Mouse (Mus musculus) mouse embryonic stem cell (cell line): Measurements from ENCODE around the gene Vmn1r137.
"Not testable (repeated sequence)": the region's sequence is repeated elsewhere in the genome, so short reads cannot be mapped to it uniquely, and the experiment has no call there.

ENCODE experiments used
- in situ Hi-C, 2 experiments: fragments of 300-500 bp; cut with MboI; formaldehyde crosslinking; loops; 1 replicate in 1 of 2; 3 replicates in 1 of 2; pipeline ENCODE4 v1.14.3; 2019 to 2020; ENCODE audit warnings: low sequenced_read_pairs in 2 of 2, low pct_unique_long_range_greater_than_20kb in 1 of 2, mixed read lengths in 1 of 2; ENCODE audit not compliant: unreplicated experiment in 1 of 2

The Vmn1r137 gene

GRCm38 (mm10) chr7:21994287-21994686 lies at the start of gene Vmn1r137:
TSS of gene Vmn1r137 (plus strand) at chr7:21994587.
- in situ Hi-C loops: not testable (repeated sequence)

- in situ Hi-C loops: not testable (repeated sequence)
These were observed 34.4 kb downstream of the Vmn1r137 start, which contains the start of gene Vmn1r138 for GRCm38 (mm10) chr7:22028797-22029196. TSS of gene Vmn1r138 (minus strand) at chr7:22028897.
